Mouse (Mus musculus) gastrocnemius, postnatal 36 days (tissue): ENCODE measurements around the gene Washc4. TPM values are rescaled to one million over a fixed set of nuclear protein-coding genes. Genes with fewer than 3 reads are reported as not detected.
"Not testable (repeated sequence)": the region's sequence is repeated elsewhere in the genome, so short reads cannot be mapped to it uniquely, and the experiment has no call there.

Experiments
- DNase-seq, 2 experiments: peaks; one replicate each; pipeline ENCODE4 v3.0.0; 2022
- intact Hi-C: fragments of 180-260 bp; cut with DNase I; formaldehyde crosslinking; loops from one replicate; pipeline ENCODE4 v1.15.1; 2025
- long read RNA-seq, 2 experiments: library from polyadenylated mRNA; stranded (forward); transcript quantifications; one replicate each; pipeline ENCODE4 v2.0.0; 2021
- total RNA-seq, 2 experiments: library from RNA; stranded (reverse); gene quantifications; 2 replicates each; pipeline ENCODE4 v1.2.3; 2021

Gene Washc4
- 1 to 10 TPM; 8.8 to 9.3 TPM for total RNA-seq
- long read RNA-seq, experiment 1, full-length matches to known transcripts, result 1 of 6 reads
- long read RNA-seq, experiment 1, partial matches to known transcripts, result 3 of 6 reads
- long read RNA-seq, experiment 1, other reads (novel, unspliced or antisense), result 2 of 6 reads
- long read RNA-seq, experiment 2, partial matches to known transcripts, result 0 of 1 reads
- long read RNA-seq, experiment 2, other reads (novel, unspliced or antisense), result 1 of 1 reads

- intact Hi-C loops, result loop anchor here (5.0 kb wide), 1 partner anchor 104 kb away; the partner anchor contains the start of gene Appl2
- peak; percentile 88 to 94 for DNase-seq
Measured at GRCm38 (mm10) chr10:83543439-83544102, at the start of gene Washc4. Gene Washc4, plus strand, starts transcription at chr10:83543752.

GRCm38 (mm10) chr10:83497321-83497720, 46.2 kb upstream of the Washc4 start:
- intact Hi-C loops, result no loop called here
- no peak for DNase-seq

GRCm38 (mm10) chr10:83508962-83509660, 34.4 kb upstream of the Washc4 start:
- intact Hi-C loops, result no loop called here
- DNase-seq, result no peak

GRCm38 (mm10) chr10:83511304-83511703, 32.2 kb upstream of the Washc4 start:
- intact Hi-C loops, result no loop called here
- no peak for DNase-seq

- intact Hi-C loops, result no loop called here
- no peak for DNase-seq
Measured at GRCm38 (mm10) chr10:83513736-83514135, 29.8 kb upstream of the Washc4 start.

GRCm38 (mm10) chr10:83520990-83521389, 22.6 kb upstream of the Washc4 start:
- intact Hi-C loops, result no loop called here
- DNase-seq, result no peak

- DNase-seq, intact Hi-C loops: not testable (repeated sequence)
Measured at GRCm38 (mm10) chr10:83524238-83524637, 19.3 kb upstream of the Washc4 start.

GRCm38 (mm10) chr10:83530384-83530967, 13.1 kb upstream of the Washc4 start:
- intact Hi-C loops, result no loop called here
- no peak for DNase-seq

- intact Hi-C loops, result no loop called here
- DNase-seq, result peak; percentile 65
Measured at GRCm38 (mm10) chr10:83533258-83533909, 10.2 kb upstream of the Washc4 start.

- intact Hi-C loops, result no loop called here
- DNase-seq, result peak; percentile 33 to 64
Measured at GRCm38 (mm10) chr10:83533910-83534283, 9.7 kb upstream of the Washc4 start, which contains the start of gene Aldh1l2. Gene Aldh1l2, minus strand, starts transcription at chr10:83534140.

- intact Hi-C loops, result no loop called here
- no peak for DNase-seq
Measured at GRCm38 (mm10) chr10:83536436-83536835, 7.1 kb upstream of the Washc4 start.

- intact Hi-C loops, result no loop called here
- no peak for DNase-seq
Measured at GRCm38 (mm10) chr10:83539311-83539980, 4.1 kb upstream of the Washc4 start.

- intact Hi-C loops, result loop anchor here (5.0 kb wide), 1 partner anchor 107 kb away; the partner anchor contains the start of gene Appl2
- no peak for DNase-seq
Measured at GRCm38 (mm10) chr10:83540092-83540491, 3.5 kb upstream of the Washc4 start.

GRCm38 (mm10) chr10:83542241-83542640, 1.3 kb upstream of the Washc4 start:
- intact Hi-C loops, result loop anchor here (5.0 kb wide), 1 partner anchor 105 kb away; the partner anchor contains the start of gene Appl2
- DNase-seq, result no peak

GRCm38 (mm10) chr10:83544103-83544479, 539 bp downstream of the Washc4 start:
- intact Hi-C loops, result loop anchor here (5.0 kb wide), 1 partner anchor 103 kb away; the partner anchor contains the start of gene Appl2
- DNase-seq, result no peak

GRCm38 (mm10) chr10:83545341-83545740, 1.8 kb downstream of the Washc4 start:
- DNase-seq, result no peak
- intact Hi-C loops, result no loop called here

- intact Hi-C loops, result no loop called here
- no peak for DNase-seq
Measured at GRCm38 (mm10) chr10:83563005-83563404, 19.5 kb downstream of the Washc4 start.

GRCm38 (mm10) chr10:83565449-83566441, 22.2 kb downstream of the Washc4 start:
- intact Hi-C loops, result no loop called here
- DNase-seq, result no peak

GRCm38 (mm10) chr10:83590801-83591200, 47.2 kb downstream of the Washc4 start:
- no peak for DNase-seq
- intact Hi-C loops, result loop anchor here (5.0 kb wide), 1 partner anchor 38 kb away; no protein-coding TSS in a partner anchor
